Mouse (Mus musculus) ES-E14 (cell line): ENCODE measurements at regions not wholly inside any gene's neighbourhood (a gene's known extent, or its start where the extent isn't known, plus 50 kb on each side); places are given as distances from the start of the nearest gene placed in this dataset.

ENCODE experiments used
- DNase-seq: peaks from one replicate; pipeline ENCODE4 v3.0.0-alpha.2; 2013; ENCODE audit warnings: low read depth, low spot score
- H3K27ac ChIP-seq: 2 replicates; pipeline ENCODE4 v1.5.1; 2012; ENCODE audit warnings: low read depth, mild to moderate bottlenecking, low read length, moderate library complexity, mixed read lengths; ENCODE audit not compliant: poor library complexity, insufficient read depth, severe bottlenecking
- H3K36me3 ChIP-seq: 2 replicates; pipeline ENCODE4 v1.6.1; 2012; ENCODE audit warnings: mild to moderate bottlenecking, low read length, moderate library complexity, mixed read lengths; ENCODE audit not compliant: control insufficient read depth, poor library complexity, insufficient read depth, severe bottlenecking
- H3K4me1 ChIP-seq, 2 experiments: fragments of 150-350 bp in 1 of 2; sonication (generic) in 1 of 2; 2 replicates each; pipeline ENCODE4 v1.6.1; 2012; ENCODE audit warnings: low read length in 2 of 2, mild to moderate bottlenecking in 1 of 2, mixed read lengths in 1 of 2; ENCODE audit not compliant: control insufficient read depth in 2 of 2, insufficient read depth in 2 of 2, poor library complexity in 1 of 2
- H3K4me3 ChIP-seq, 2 experiments: fragments of 150-350 bp in 1 of 2; sonication (generic) in 1 of 2; 2 replicates each; pipeline ENCODE4 v1.5.1; 2012; ENCODE audit warnings: low read length in 2 of 2, low read depth in 1 of 2, mild to moderate bottlenecking in 1 of 2, mixed read lengths in 1 of 2; ENCODE audit not compliant: insufficient read depth in 1 of 2, poor library complexity in 1 of 2, severe bottlenecking in 1 of 2
- H3K9ac ChIP-seq: 2 replicates; pipeline ENCODE4 v1.6.1; 2012; ENCODE audit warnings: low read depth, mild to moderate bottlenecking, low read length, mixed read lengths; ENCODE audit not compliant: poor library complexity, insufficient read depth, severe bottlenecking
- H3K9me3 ChIP-seq: fragments of 150-350 bp; sonication (generic); 2 replicates; pipeline ENCODE4 v1.6.1; 2012; ENCODE audit warnings: low read depth, mild to moderate bottlenecking, low read length; ENCODE audit not compliant: control insufficient read depth, insufficient read depth
- CHD2 ChIP-seq: IDR thresholded peaks from 2 replicates; pipeline ENCODE4 v1.6.1; 2014; ENCODE audit warnings: mild to moderate bottlenecking, low read depth, low read length, inconsistent platforms
- HCFC1 ChIP-seq: IDR thresholded peaks from 2 replicates; pipeline ENCODE4 v1.6.1; 2012; ENCODE audit warnings: low read length, inconsistent platforms, borderline replicate concordance; ENCODE audit not compliant: insufficient read depth
- MAFK ChIP-seq: IDR thresholded peaks from 2 replicates; pipeline ENCODE4 v1.6.1; 2014; ENCODE audit warnings: mild to moderate bottlenecking, low read depth, low read length, inconsistent platforms; ENCODE audit not compliant: insufficient read depth
- ZC3H11A ChIP-seq: IDR thresholded peaks from 2 replicates; pipeline ENCODE4 v1.6.1; 2012; ENCODE audit warnings: low read depth, mild to moderate bottlenecking, inconsistent platforms, low read length, borderline replicate concordance
- ZNF384 ChIP-seq: IDR thresholded peaks from 2 replicates; pipeline ENCODE4 v1.6.1; 2012; ENCODE audit warnings: low read depth, low read length, inconsistent platforms
- in situ Hi-C, 2 experiments: fragments of 600-800 bp; cut with MboI; formaldehyde crosslinking; loops; one replicate each; pipeline ENCODE4 v1.15.1; 2025; ENCODE audit warnings: low sequenced_read_pairs in 2 of 2, inconsistent platforms in 1 of 2; ENCODE audit not compliant: unreplicated experiment in 2 of 2

DNA sequence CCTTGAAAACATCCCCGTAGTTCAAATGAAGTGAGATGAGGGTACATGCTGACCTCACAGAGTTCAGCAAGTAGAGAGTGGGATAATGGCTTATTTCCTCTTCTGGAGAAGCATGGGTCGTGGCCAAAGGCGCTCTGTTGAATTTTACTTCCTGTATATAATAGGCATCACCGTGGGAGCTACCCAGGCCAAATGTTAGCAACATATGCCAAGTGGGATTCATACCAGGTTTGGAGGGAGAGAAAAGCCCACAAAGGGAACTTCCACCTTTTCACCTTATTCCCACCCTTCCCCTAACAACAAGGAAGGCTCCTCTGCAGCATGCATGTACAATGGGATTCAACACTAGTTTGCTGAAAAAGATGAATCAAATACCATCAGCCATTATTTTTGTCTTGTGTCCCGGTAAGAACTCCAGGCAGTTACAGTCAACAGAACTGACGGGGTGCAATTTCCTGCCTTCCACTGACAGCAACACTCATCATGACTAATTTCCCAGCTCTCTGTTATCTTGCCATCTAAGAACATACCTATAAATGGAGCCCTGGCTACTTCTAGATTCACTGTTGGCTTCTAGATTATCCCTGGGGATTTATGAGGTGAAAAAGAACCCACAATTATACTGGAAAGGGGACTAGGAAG is 59.4 kb upstream of the Tll1 start:
- TF ChIP-seq HCFC1 (no peak), MAFK (no peak), CHD2 (no peak), ZC3H11A (no peak), ZNF384 (no peak)
- in situ Hi-C loops: no loop called here
- Histone ChIP-seq H3K27ac (no peak overlapping the region), H3K36me3 (no peaks in the 10 kb centered on the region), H3K4me3 (no peak overlapping the region), H3K9ac (no peak overlapping the region), H3K9me3 (no peaks in the 10 kb centered on the region), H3K4me1 (no peaks in the 10 kb centered on the region)
- no peak for DNase-seq
